Mouse (Mus musculus): ENCODE results near the gene Zfp827. TPM values are rescaled to one million over a fixed set of nuclear protein-coding genes. Genes with fewer than 3 reads are reported as not detected.

Gene Zfp827
- polyA plus RNA-seq, 1 experiment: 32.4 TPM

DNA sequence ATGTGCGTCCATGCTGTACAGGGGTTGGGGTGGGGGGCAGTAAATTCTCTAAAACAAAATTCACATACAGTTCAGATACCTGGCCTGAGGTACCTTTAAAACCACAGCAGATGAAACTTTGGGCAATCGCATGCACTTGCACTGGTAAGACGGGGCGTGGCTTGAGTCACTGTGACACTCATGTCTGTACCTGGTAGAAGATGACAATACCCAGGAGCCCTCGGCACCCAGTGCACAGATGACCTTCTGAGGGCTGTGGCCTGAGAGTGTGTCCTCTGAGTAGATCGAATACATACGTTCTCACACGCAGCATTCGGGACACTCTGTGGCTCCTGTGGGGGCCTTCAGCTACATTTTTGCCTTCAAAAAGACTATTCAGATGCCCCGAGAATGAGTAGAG, 117.4 kb downstream of the Zfp827 start:
- TF ChIP-seq POLR2A (IDR thresholded peaks at IDR 0.05; ENCODE audit: extremely low read depth, insufficient read depth, low read length): no peak
- H3K27ac ChIP-seq (ENCODE audit: insufficient read depth, low read length): no peak overlapping the region
- no peak overlapping the region for H3K4me3 ChIP-seq (ENCODE audit: insufficient read depth, low read length)
- peaks cover 12% of the 10 kb centered on the region for H3K4me1 ChIP-seq (ENCODE audit: control insufficient read depth, insufficient read depth, low read length)

DNA sequence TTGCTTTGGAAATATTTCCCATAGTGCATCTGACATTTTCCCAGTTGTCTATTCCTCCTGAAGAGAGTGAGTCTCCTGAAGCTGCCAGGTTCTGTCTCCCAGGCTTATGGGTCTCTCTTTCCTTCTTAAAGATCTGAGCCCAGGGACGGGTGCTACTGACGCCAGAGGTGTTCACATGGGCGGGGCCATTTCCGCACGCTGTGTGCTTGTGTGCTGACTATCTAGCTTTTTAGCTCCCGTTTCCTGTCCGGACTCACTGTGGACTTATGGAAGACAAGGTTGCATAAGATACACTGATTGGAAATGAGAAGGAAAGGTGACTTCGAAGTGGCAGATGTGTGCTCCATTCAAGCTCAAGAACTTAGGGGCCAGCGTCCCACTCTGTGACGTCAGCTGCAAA, 120.6 kb downstream of the Zfp827 start:
- no peak for TF ChIP-seq CTCF (IDR thresholded peaks at IDR 0.05; ENCODE audit: extremely low read depth, insufficient read depth, low read length)
- TF ChIP-seq POLR2A (IDR thresholded peaks at IDR 0.05; ENCODE audit: extremely low read depth, insufficient read depth, low read length): no peak
- Histone ChIP-seq H3K4me1 (ENCODE audit: control insufficient read depth, insufficient read depth, low read length) (peaks cover 6% of the 10 kb centered on the region; the same call in 1 of the 2 replicates), H3K27ac (ENCODE audit: insufficient read depth, low read length) (no peak overlapping the region), H3K4me3 (ENCODE audit: insufficient read depth, low read length) (no peak overlapping the region)

DNA sequence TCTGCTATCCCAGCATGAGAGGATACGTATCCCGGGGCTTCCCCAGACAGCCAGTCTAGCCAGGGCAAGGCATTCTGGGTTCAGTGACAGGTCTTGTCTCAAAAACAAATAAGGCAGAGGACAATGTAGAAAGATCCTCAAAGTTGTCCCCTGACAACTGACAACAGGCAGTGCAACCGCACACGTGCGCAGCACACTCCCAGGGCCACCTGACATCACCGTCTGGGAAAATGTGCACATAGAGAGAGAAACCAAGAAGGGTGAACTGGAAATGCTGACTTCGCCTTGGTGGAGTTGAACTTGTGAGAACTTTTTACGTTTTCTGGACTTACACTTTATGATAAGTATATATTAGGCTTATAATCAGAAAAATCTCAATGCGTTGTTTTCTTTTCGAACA, 121.6 kb downstream of the Zfp827 start:
- TF ChIP-seq POLR2A (IDR thresholded peaks at IDR 0.05; ENCODE audit: extremely low read depth, insufficient read depth, low read length) (no peak), CTCF (IDR thresholded peaks at IDR 0.05; ENCODE audit: extremely low read depth, insufficient read depth, low read length) (no peak)
- Histone ChIP-seq H3K27ac (ENCODE audit: insufficient read depth, low read length) (no peak overlapping the region), H3K4me1 (ENCODE audit: control insufficient read depth, insufficient read depth, low read length) (peaks cover 6% of the 10 kb centered on the region; the same call in 1 of the 2 replicates), H3K4me3 (ENCODE audit: insufficient read depth, low read length) (no peak overlapping the region)

DNA sequence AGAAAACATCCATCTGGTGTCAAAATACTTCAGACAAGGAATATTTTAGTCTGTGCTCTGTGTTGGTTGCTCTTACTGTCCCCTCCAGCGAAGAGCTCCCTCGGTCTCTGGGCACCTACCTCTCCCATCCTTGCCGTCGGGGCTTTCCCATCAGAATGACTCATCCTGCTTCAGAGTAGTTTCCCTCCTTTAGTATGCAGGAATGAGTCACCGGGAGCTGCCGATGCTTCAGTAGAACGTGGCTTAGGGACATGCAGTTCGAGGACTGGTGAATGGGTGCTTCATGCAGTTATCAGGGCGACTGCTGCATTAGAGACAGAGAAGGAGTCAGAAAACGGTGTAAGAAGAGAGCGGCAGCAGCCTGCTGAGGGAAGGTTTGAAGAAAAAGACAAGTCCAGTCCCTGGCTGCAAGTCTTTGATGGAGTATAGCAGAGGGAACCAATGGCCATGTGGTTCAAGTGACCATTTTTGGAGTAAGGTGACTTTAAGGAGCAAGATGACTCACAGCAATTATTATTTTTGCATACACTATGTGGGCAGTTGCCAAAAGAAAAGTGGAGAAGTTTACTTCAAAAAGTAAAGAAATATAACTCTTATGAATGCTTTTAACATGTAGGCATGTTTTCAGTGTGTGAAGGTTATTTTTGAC, 122.4 kb downstream of the Zfp827 start:
- H3K4me1 ChIP-seq (ENCODE audit: control insufficient read depth, insufficient read depth, low read length): peaks cover 2% of the 10 kb centered on the region; the same call in 1 of the 2 replicates
- H3K4me3 ChIP-seq (ENCODE audit: insufficient read depth, low read length): no peak overlapping the region
- TF ChIP-seq CTCF (IDR thresholded peaks at IDR 0.05; ENCODE audit: extremely low read depth, insufficient read depth, low read length): no peak
- no peak for TF ChIP-seq POLR2A (IDR thresholded peaks at IDR 0.05; ENCODE audit: extremely low read depth, insufficient read depth, low read length)
- H3K27ac ChIP-seq (ENCODE audit: insufficient read depth, low read length): no peak overlapping the region

DNA sequence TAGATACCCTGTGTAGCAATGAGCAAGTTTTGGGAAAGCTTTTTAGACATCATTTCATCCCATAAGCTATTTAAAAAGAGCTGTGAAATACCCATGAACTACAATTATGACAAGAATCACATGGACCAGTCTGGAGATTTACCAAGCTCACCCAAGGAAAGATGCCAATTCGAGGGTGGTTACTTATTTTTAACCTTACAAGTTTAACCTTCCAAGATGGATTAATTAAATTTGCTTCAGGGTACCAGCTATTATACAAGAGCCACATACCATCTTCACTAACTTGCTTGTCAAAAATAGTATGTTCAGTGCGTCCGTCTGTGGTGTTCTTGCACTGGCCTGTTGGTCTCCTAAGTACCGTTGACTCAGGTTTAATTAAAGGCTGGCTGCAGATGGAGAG, 123.4 kb downstream of the Zfp827 start:
- no peak for TF ChIP-seq POLR2A (IDR thresholded peaks at IDR 0.05; ENCODE audit: extremely low read depth, insufficient read depth, low read length)
- no peak for TF ChIP-seq CTCF (IDR thresholded peaks at IDR 0.05; ENCODE audit: extremely low read depth, insufficient read depth, low read length)
- peaks cover 2% of the 10 kb centered on the region; the same call in 1 of the 2 replicates for H3K4me1 ChIP-seq (ENCODE audit: control insufficient read depth, insufficient read depth, low read length)
- H3K27ac ChIP-seq (ENCODE audit: insufficient read depth, low read length): no peak overlapping the region
- no peak overlapping the region for H3K4me3 ChIP-seq (ENCODE audit: insufficient read depth, low read length)

DNA sequence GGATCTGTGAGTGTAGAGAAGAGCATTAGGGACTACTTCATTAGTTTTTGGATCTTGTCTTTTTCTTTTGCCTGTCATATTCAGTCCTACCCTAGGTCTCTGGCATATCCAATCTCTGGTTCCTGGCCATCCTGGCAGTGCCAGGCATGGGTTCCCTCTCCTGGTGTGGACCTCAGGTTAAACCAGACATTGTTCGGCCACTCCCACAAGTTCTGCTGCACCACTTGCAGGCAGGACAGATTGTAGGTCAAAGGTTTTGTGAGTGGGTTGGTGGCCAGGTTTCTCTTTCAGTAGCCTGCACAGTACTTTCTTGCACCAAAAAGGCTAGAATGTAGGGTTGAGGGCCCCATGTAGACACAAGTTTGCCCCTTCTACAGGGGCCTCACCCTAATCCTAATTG, 125.0 kb downstream of the Zfp827 start:
- Histone ChIP-seq H3K4me3 (ENCODE audit: insufficient read depth, low read length) (no peak overlapping the region), H3K27ac (ENCODE audit: insufficient read depth, low read length) (no peak overlapping the region), H3K4me1 (ENCODE audit: control insufficient read depth, insufficient read depth, low read length) (peaks cover 2% of the 10 kb centered on the region; the same call in 1 of the 2 replicates)
- TF ChIP-seq CTCF (IDR thresholded peaks at IDR 0.05; ENCODE audit: extremely low read depth, insufficient read depth, low read length) (no peak), POLR2A (IDR thresholded peaks at IDR 0.05; ENCODE audit: extremely low read depth, insufficient read depth, low read length) (no peak)

DNA sequence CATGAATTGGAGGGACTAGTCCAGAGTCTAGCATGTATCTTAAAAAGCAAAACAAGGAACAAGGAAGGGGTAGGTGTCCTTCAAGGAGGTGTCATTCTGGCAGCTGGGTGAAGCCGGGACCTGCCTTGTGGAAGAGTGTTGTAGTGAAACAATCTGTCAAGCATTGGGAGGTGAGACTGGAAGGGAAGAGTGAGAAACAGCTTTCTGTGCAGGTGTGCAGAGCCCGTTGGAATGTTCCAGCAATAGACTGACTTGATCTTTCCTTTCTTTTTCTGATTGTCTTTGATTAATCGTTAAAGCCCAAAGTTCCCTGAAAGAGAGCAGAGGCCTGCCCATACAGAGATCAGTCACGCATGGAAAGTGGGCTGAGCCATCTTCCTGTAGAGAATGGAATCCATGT, 125.4 kb downstream of the Zfp827 start:
- TF ChIP-seq CTCF (IDR thresholded peaks at IDR 0.05; ENCODE audit: extremely low read depth, insufficient read depth, low read length) (no peak), POLR2A (IDR thresholded peaks at IDR 0.05; ENCODE audit: extremely low read depth, insufficient read depth, low read length) (no peak)
- H3K27ac ChIP-seq (ENCODE audit: insufficient read depth, low read length): no peak overlapping the region
- H3K4me3 ChIP-seq (ENCODE audit: insufficient read depth, low read length): no peak overlapping the region
- H3K4me1 ChIP-seq (ENCODE audit: control insufficient read depth, insufficient read depth, low read length): peaks cover 2% of the 10 kb centered on the region; the same call in 1 of the 2 replicates

DNA sequence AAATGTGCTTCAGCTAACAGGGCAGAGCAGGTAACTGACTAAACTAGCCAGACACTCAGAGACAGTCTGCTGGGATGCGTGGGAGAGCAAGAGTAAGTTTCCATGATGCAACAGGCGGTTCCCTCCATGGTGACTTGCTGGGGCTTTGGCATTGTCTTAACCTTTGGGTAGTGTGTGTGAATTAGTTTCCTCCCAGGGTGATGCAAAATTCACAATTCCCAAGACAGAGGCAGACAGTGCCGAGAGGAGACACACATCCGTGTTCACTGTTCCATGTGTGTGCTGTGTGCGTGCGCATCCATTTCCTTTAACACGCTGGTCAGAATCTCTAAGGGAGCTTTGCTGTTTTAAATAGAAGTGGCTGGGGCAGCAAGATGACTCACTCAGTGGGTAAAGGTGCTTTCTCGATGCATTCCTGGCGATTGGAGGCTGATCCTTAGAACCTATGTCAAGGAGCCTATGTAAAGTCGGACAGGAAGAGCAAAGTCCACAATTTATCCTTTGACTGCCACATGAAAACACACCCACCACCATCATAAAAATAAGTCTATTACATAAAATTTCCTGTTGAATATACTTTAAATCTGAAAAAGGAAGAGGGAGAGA, 127.4 kb downstream of the Zfp827 start:
- H3K4me3 ChIP-seq (ENCODE audit: insufficient read depth, low read length): no peak overlapping the region
- H3K27ac ChIP-seq (ENCODE audit: insufficient read depth, low read length): no peak overlapping the region
- peaks cover 2% of the 10 kb centered on the region; the same call in 1 of the 2 replicates for H3K4me1 ChIP-seq (ENCODE audit: control insufficient read depth, insufficient read depth, low read length)
- TF ChIP-seq CTCF (IDR thresholded peaks at IDR 0.05; ENCODE audit: extremely low read depth, insufficient read depth, low read length) (no peak), POLR2A (IDR thresholded peaks at IDR 0.05; ENCODE audit: extremely low read depth, insufficient read depth, low read length) (no peak)

DNA sequence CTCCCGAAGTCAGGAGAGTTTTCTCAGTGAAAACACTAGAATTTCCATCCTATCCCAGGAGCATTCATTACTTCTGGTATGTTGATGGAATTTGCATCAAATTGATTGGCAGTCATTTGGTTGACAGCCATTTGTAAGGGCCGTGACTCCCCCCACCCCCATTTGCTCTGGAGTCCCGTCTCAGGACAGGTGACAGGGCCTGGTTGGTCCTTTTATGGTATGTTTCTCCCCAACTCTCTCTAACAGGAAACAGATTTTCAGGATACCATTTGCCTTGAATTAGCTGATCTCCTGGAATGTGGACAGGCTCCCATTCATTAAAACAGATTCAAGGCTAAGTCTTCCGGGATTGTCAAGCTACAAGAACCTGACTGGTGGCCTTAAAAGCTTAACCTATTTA, 129.1 kb downstream of the Zfp827 start:
- Histone ChIP-seq H3K4me1 (ENCODE audit: control insufficient read depth, insufficient read depth, low read length) (no peaks in the 10 kb centered on the region), H3K27ac (ENCODE audit: insufficient read depth, low read length) (no peak overlapping the region), H3K4me3 (ENCODE audit: insufficient read depth, low read length) (no peak overlapping the region)
- TF ChIP-seq POLR2A (IDR thresholded peaks at IDR 0.05; ENCODE audit: extremely low read depth, insufficient read depth, low read length) (no peak), CTCF (IDR thresholded peaks at IDR 0.05; ENCODE audit: extremely low read depth, insufficient read depth, low read length) (no peak)

DNA sequence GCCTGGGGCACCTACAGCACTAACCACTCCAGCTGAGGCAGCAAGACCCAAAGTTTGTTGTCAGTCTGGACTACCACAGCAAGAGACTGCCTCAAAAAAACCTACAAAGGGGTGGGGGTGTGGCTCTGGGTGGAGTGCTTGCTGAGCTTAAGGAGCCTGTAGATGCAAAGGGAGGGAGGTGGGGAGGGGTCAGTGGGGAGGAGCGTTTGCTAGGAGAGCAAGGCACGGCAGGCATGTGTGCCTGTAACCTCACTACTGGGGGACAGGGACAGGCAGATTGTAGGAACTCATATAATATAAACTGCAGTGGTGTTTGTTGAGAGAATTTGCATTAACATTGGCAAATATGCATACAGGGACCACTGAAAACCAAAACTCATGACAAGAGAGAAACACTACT, 130.1 kb downstream of the Zfp827 start:
- Histone ChIP-seq H3K27ac (ENCODE audit: insufficient read depth, low read length) (no peak overlapping the region), H3K4me3 (ENCODE audit: insufficient read depth, low read length) (no peak overlapping the region), H3K4me1 (ENCODE audit: control insufficient read depth, insufficient read depth, low read length) (peaks cover under 1% of the 10 kb centered on the region; the same call in 1 of the 2 replicates)
- no peak for TF ChIP-seq CTCF (IDR thresholded peaks at IDR 0.05; ENCODE audit: extremely low read depth, insufficient read depth, low read length)

All from cortical plate, adult 2 months (tissue).